Mouse (Mus musculus): ENCODE data around the gene Gm4513. TPM values are rescaled to one million over a fixed set of nuclear protein-coding genes. Genes with fewer than 3 reads are reported as not detected.
"Not testable (repeated sequence)": the region's sequence is repeated elsewhere in the genome, so short reads cannot be mapped to it uniquely, and the experiment has no call there.

Gene Gm4513
- not detected in 2 replicates for polyA plus RNA-seq (2012; rRNA removed)

DNA sequence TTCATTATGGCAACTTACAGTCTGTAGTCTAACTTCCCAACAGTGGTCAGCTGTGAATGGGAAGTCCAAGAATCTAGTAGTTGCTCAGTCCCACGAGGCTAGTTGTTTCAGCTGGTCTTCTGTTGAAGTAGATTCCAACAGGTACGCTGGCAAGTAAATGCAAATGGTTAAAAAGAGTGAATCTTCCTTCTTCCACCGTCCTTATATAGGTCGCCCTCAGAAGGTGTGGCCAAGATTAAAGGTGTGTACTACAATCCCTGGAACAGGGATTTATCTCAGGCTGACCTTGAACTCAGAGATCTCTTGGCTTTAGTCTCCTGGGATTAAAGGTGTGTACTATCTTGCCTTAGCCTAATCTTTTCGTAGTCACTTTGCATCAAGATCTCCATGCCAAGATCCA, at the start of gene Gm4513:
Gene Gm4513 (minus strand): TSS at position 101 of the 400 bp plus-strand sequence.
- DNase-seq (ENCODE audit: low spot score), result not testable (repeated sequence)

- DNase-seq (ENCODE audit: low spot score), result not testable (repeated sequence)
Measured at GRCm38 (mm10) chr7:20576141-20576540, 22.7 kb downstream of the Gm4513 start, which contains the start of gene Gm4141. Gene Gm4141, minus strand, starts transcription at chr7:20576241.

GRCm38 (mm10) chr7:20545657-20546056, 53.2 kb downstream of the Gm4513 start, which contains the start of gene Gm5726:
Gene Gm5726, minus strand, starts transcription at chr7:20545757.
- DNase-seq (ENCODE audit: low spot score), result not testable (repeated sequence)

Other genes with a start within 250 kb of the Gm4513 start
- not detected in 2 replicates for gene Gm5728, start 223.6 kb downstream of the Gm4513 start, polyA plus RNA-seq (2012; rRNA removed)
- not detected in 2 replicates for gene Vmn1r100, start 181.1 kb downstream of the Gm4513 start, polyA plus RNA-seq (2012; rRNA removed)
- gene Vmn1r101, start 156.4 kb downstream of the Gm4513 start, polyA plus RNA-seq (2012; rRNA removed), result not detected in 2 replicates
- gene Gm10670, start 124.1 kb downstream of the Gm4513 start, polyA plus RNA-seq (2012; rRNA removed), result not detected in 2 replicates
- gene Vmn1r103, start 88.5 kb downstream of the Gm4513 start, polyA plus RNA-seq (2012; rRNA removed), result not detected in 2 replicates
- gene Vmn1r104, start 65.2 kb downstream of the Gm4513 start, polyA plus RNA-seq (2012; rRNA removed), result not detected in 2 replicates
- gene Gm5726, start 53.3 kb downstream of the Gm4513 start, polyA plus RNA-seq (2012; rRNA removed), result not detected in 2 replicates
- not detected in 2 replicates for gene Gm4141, start 22.8 kb downstream of the Gm4513 start, polyA plus RNA-seq (2012; rRNA removed)
- gene Vmn1r107, start 69.9 kb upstream of the Gm4513 start, polyA plus RNA-seq (2012; rRNA removed), result not detected in 2 replicates
- gene Vmn1r111, start 104.2 kb upstream of the Gm4513 start, polyA plus RNA-seq (2012; rRNA removed), result not detected in 2 replicates
- not detected in 2 replicates for gene Gm10668, start 131.6 kb upstream of the Gm4513 start, polyA plus RNA-seq (2012; rRNA removed)
- gene Vmn1r112, start 172.2 kb upstream of the Gm4513 start, polyA plus RNA-seq (2012; rRNA removed), result not detected in 2 replicates
- gene Vmn1r113, start 188.3 kb upstream of the Gm4513 start, polyA plus RNA-seq (2012; rRNA removed), result not detected in 2 replicates
- not detected in 2 replicates for gene Vmn1r114, start 213.2 kb upstream of the Gm4513 start, polyA plus RNA-seq (2012; rRNA removed)
- not detected in 2 replicates for gene Vmn1r115, start 246.0 kb upstream of the Gm4513 start, polyA plus RNA-seq (2012; rRNA removed)